ENCODE assay signal across 17 mouse cellular contexts in genomic region chr13:91041236-91041635, GRCm38 (mm10).
DNase-seq lines count a peak whose midpoint lies in the region; ATAC-seq lines count a peak whose summit lies in the region.
"Had no signal": no experiment of that assay in that cellular context is flagged by ENCODE, and none has a peak within 500 bp of the region (broad histone marks: within the 10 kb centered on the region; RNA-seq: fewer than 3 reads in every experiment).

No protein-coding gene starts in this region.

- peak; percentile 1 for DNase-seq in lung, postnatal 14 days
- no peak for DNase-seq in lung, postnatal 4 days
- peak; percentile 65 for DNase-seq in NIH3T3 (ENCODE audit: low read depth)
- peak; percentile 47 for DNase-seq in fibroblast of lung, adult 2 months (ENCODE audit: low read depth)
- DNase-seq in ovary, postnatal 10 days (ENCODE audit: low spot score), result no peak
- no peak for DNase-seq in cerebellum, adult 18-20 months
- DNase-seq: adrenal gland, adult 2 months; cerebellum, postnatal 10 days; gastrocnemius, postnatal 14 days; heart, adult 2 months; heart, postnatal 4 days; retina, postnatal 1 day; thymus, adult 2 months had no signal

- ATAC-seq in megakaryocyte, adult 5-6 weeks (ENCODE audit: poor library complexity, severe bottlenecking), result no peak
- ATAC-seq: forebrain, embryonic 14.5 days; intestine, postnatal 0 days; midbrain, embryonic 16.5 days had no signal

Comparison
In these comparisons a context has a peak if more than half of its experiments do, and no peak if none do; other contexts are left out.
1. DNase-seq: peak in lung, postnatal 14 days (single experiment), NIH3T3 (single experiment) and fibroblast of lung, adult 2 months (single experiment); none in lung, postnatal 4 days (0 of 2), ovary, postnatal 10 days (single experiment) and cerebellum, adult 18-20 months (0 of 2).